Mouse (Mus musculus) neural tube, embryonic 15.5 days (tissue): ENCODE measurements around the gene Ifnb1. TPM values are rescaled to one million over a fixed set of nuclear protein-coding genes. Genes with fewer than 3 reads are reported as not detected.

Source experiments
- ATAC-seq: fragments of 200-750 bp; cut with Nextera tagmentation; 2 replicates; pipeline ENCODE4 v1.8.0; 2017; ENCODE audit warnings: mild to moderate bottlenecking, moderate TSS enrichment, moderate library complexity; ENCODE audit not compliant: low FRiP score
- H3K27ac ChIP-seq: fragments of 300-500 bp; sonication (generic); replicated peaks from 2 replicates; pipeline ENCODE4 v1.5.1; 2015; ENCODE audit warnings: mild to moderate bottlenecking, inconsistent platforms
- H3K27me3 ChIP-seq: fragments of 300-500 bp; sonication (generic); replicated peaks from 2 replicates; pipeline ENCODE4 v1.6.1; 2015; ENCODE audit warnings: inconsistent platforms
- H3K36me3 ChIP-seq: fragments of 300-500 bp; sonication (generic); 2 replicates; pipeline ENCODE4 v1.6.1; 2015; ENCODE audit warnings: inconsistent platforms
- H3K4me1 ChIP-seq: fragments of 300-500 bp; sonication (generic); 2 replicates; pipeline ENCODE4 v1.6.1; 2015; ENCODE audit warnings: inconsistent platforms
- H3K4me2 ChIP-seq: fragments of 300-500 bp; sonication (generic); 2 replicates; pipeline ENCODE4 v1.6.1; 2015; ENCODE audit warnings: inconsistent platforms, mild to moderate bottlenecking, moderate library complexity
- H3K4me3 ChIP-seq: fragments of 300-500 bp; sonication (generic); replicated peaks from 2 replicates; pipeline ENCODE4 v1.5.1; 2015; ENCODE audit warnings: mild to moderate bottlenecking, inconsistent platforms
- H3K9ac ChIP-seq: fragments of 300-500 bp; sonication (generic); replicated peaks from 2 replicates; pipeline ENCODE4 v1.6.1; 2015; ENCODE audit warnings: mild to moderate bottlenecking, inconsistent platforms
- H3K9me3 ChIP-seq: fragments of 300-500 bp; sonication (generic); replicated peaks from 2 replicates; pipeline ENCODE4 v1.6.1; 2016; ENCODE audit warnings: inconsistent platforms
- WGBS: fragments of 180-500 bp; shearing (Covaris S2); methylation state at CpG from one replicate; pipeline ENCODE4 v1.1.7; 2015; ENCODE audit warnings: mixed read lengths; 5-methylcytosine and 5-hydroxymethylcytosine counted together
- polyA plus RNA-seq: library from polyadenylated mRNA; unstranded; fragments of >200 nt; fragmentation: Nextera tagmentation; extraction: Ambion mirVana; gene quantifications from 2 replicates; pipeline ENCODE4 v1.2.1, GENCODE M21; 2015

Gene Ifnb1
- polyA plus RNA-seq, 1 experiment from 2014 or later: not detected

GRCm38 (mm10) chr4:88496321-88497018, 26.1 kb downstream of the Ifnb1 start:
- Histone ChIP-seq H3K4me3 (no peak overlapping the region), H3K4me2 (no peak overlapping the region), H3K27me3 (no peaks in the 10 kb centered on the region), H3K9me3 (no peaks in the 10 kb centered on the region), H3K4me1 (no peaks in the 10 kb centered on the region), H3K36me3 (no peaks in the 10 kb centered on the region), H3K9ac (no peak overlapping the region), H3K27ac (no peak overlapping the region)
- WGBS: 75% methylated on average over 6 of the region's 6 CpGs
- ATAC-seq: no peak

DNA sequence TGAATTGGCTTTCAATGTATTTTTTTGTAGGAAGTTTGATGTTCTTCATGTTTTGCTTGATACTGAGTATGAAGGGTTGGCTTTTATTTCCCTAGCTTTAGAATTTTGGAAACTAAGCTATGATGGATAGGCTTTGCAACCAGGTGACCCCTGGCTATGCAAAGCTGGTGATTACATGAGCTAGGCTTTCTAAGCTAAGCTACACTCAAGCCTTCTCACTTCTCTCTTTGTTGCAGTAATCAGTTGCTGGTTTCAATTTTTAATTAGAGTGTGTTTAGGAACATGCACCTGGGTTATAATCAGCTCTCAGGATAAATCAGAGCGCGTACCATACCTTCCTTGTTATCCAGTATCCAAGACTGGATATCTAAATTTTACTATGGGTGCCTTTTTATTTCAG, 33.0 kb downstream of the Ifnb1 start:
- no peak overlapping the region for H3K4me2 ChIP-seq
- H3K4me3 ChIP-seq: no peak overlapping the region
- H3K36me3 ChIP-seq: no peaks in the 10 kb centered on the region
- H3K4me1 ChIP-seq: no peaks in the 10 kb centered on the region
- H3K9ac ChIP-seq: no peak overlapping the region
- H3K9me3 ChIP-seq: no peaks in the 10 kb centered on the region
- ATAC-seq: no peak
- no peak overlapping the region for H3K27ac ChIP-seq
- no peaks in the 10 kb centered on the region for H3K27me3 ChIP-seq
- 94% methylated on average over 2 of the region's 2 CpGs for WGBS

- no peak overlapping the region for H3K9ac ChIP-seq
- H3K4me1 ChIP-seq: no peaks in the 10 kb centered on the region
- no peak for ATAC-seq
- H3K27ac ChIP-seq: no peak overlapping the region
- no peak overlapping the region for H3K4me3 ChIP-seq
- no peak overlapping the region for H3K4me2 ChIP-seq
- H3K27me3 ChIP-seq: no peaks in the 10 kb centered on the region
- H3K36me3 ChIP-seq: no peaks in the 10 kb centered on the region
- 91% methylated on average over 3 of the region's 3 CpGs for WGBS
- H3K9me3 ChIP-seq: no peaks in the 10 kb centered on the region
Observed at GRCm38 (mm10) chr4:88488107-88488506, 34.5 kb downstream of the Ifnb1 start.

- Histone ChIP-seq H3K4me3 (no peak overlapping the region), H3K4me1 (no peaks in the 10 kb centered on the region), H3K9me3 (no peaks in the 10 kb centered on the region), H3K4me2 (no peak overlapping the region), H3K36me3 (no peaks in the 10 kb centered on the region), H3K27ac (no peak overlapping the region), H3K9ac (no peak overlapping the region), H3K27me3 (no peaks in the 10 kb centered on the region)
- 82% methylated on average over 6 of the region's 6 CpGs for WGBS
- ATAC-seq: no peak
Observed at GRCm38 (mm10) chr4:88480130-88480529, 42.4 kb downstream of the Ifnb1 start.

GRCm38 (mm10) chr4:88478809-88479186, 43.8 kb downstream of the Ifnb1 start:
- 82% methylated on average over 9 of the region's 9 CpGs for WGBS
- Histone ChIP-seq H3K36me3 (no peaks in the 10 kb centered on the region), H3K27ac (no peak overlapping the region), H3K9me3 (no peaks in the 10 kb centered on the region), H3K27me3 (no peaks in the 10 kb centered on the region), H3K4me3 (no peak overlapping the region), H3K4me2 (no peak overlapping the region), H3K9ac (no peak overlapping the region), H3K4me1 (no peaks in the 10 kb centered on the region)
- ATAC-seq: no peak

DNA sequence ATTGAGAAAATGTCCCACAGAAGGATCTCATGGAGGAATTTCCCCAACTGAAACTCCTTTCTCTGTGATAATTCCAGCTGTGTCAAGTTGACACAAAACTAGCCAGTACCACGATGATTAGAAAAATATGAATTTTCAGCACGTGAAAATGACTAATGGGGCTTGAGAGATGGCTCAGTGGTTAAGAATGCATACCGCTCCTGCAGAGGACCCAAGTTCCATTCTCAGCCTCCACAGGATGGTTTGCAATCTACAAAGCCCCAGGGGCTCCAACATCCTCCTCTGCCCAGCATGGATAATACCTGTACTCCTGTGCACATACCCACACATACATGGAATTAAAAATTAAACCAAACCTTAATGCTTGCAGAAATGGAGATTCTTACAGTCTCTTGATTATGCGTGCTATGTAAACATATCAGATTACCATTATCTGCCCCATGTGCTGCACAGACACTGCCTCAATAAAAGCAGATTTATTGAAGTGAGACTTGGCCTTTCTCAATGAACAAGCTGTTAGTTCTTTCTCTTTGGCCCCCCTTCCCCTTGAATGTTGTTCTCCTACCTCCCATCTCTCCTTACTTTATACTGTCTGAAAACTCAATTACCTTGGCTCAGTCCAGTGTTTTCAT, 44.3 kb downstream of the Ifnb1 start:
- H3K4me1 ChIP-seq: no peaks in the 10 kb centered on the region
- WGBS: 82% methylated on average over 4 of the region's 4 CpGs
- no peaks in the 10 kb centered on the region for H3K27me3 ChIP-seq
- no peak overlapping the region for H3K4me3 ChIP-seq
- no peaks in the 10 kb centered on the region for H3K36me3 ChIP-seq
- H3K9ac ChIP-seq: no peak overlapping the region
- ATAC-seq: no peak
- H3K27ac ChIP-seq: no peak overlapping the region
- H3K4me2 ChIP-seq: no peak overlapping the region
- no peaks in the 10 kb centered on the region for H3K9me3 ChIP-seq

DNA sequence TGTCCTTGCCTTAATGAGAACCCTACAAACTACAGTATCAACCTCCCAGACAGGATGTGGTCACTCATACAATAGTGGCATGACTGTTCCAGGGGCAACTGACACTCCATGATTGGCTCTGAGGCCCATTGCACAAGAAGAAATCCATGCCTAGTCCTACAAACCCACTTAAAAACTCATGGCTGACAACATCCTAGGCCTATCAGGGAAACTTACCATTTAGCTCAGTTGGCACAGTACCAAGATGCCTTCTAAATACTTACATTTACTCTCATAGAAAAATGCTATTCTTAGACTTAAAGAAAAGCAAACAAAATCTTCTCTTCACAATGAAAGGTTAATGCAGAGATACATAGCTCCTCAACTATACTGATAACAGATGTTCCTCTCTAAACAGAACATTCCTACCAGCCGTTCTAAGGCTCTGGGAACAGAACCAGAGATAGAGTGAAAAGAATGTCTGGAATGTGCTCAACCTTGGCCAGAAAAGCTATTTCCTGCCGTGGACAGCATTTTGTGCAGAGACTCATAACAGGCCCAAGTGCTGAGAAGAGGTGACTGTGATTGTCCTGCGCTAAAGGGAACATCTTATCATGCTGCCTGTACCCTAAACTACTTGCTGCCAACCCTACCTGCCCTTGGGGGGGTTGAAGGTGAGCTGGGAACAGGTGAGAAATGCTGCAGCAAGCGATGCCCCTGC, 45.9 kb downstream of the Ifnb1 start:
- no peak for ATAC-seq
- Histone ChIP-seq H3K4me1 (no peaks in the 10 kb centered on the region), H3K27me3 (no peaks in the 10 kb centered on the region), H3K27ac (no peak overlapping the region), H3K9me3 (no peaks in the 10 kb centered on the region), H3K36me3 (no peaks in the 10 kb centered on the region), H3K4me2 (no peak overlapping the region), H3K9ac (no peak overlapping the region), H3K4me3 (no peak overlapping the region)
- WGBS: 70% methylated on average over 4 of the region's 4 CpGs

- no peak overlapping the region for H3K9ac ChIP-seq
- no peaks in the 10 kb centered on the region for H3K9me3 ChIP-seq
- no peak overlapping the region for H3K27ac ChIP-seq
- no peaks in the 10 kb centered on the region for H3K4me1 ChIP-seq
- no peak overlapping the region for H3K4me2 ChIP-seq
- no peaks in the 10 kb centered on the region for H3K27me3 ChIP-seq
- no peak overlapping the region for H3K4me3 ChIP-seq
- no peaks in the 10 kb centered on the region for H3K36me3 ChIP-seq
- ATAC-seq: no peak
- 95% methylated on average over 3 of the region's 3 CpGs for WGBS
Observed at GRCm38 (mm10) chr4:88476084-88476483, 46.5 kb downstream of the Ifnb1 start.

Other genes with a start within 250 kb of the Ifnb1 start
- 4.3 and 5.5 TPM in 2 replicates for gene Hacd4, start 83.8 kb downstream of the Ifnb1 start, polyA plus RNA-seq
- gene Ifna15, start 35.5 kb upstream of the Ifnb1 start, polyA plus RNA-seq: not detected in 2 replicates
- gene Ifna14, start 49.0 kb upstream of the Ifnb1 start, polyA plus RNA-seq: not detected in 2 replicates
- gene Ifna9, start 69.6 kb upstream of the Ifnb1 start, polyA plus RNA-seq: not detected in 2 replicates
- not detected in 2 replicates for gene Ifna12, start 80.6 kb upstream of the Ifnb1 start, polyA plus RNA-seq
- gene C87499, start 111.6 kb upstream of the Ifnb1 start, polyA plus RNA-seq: not detected in 2 replicates
- gene Ifna13, start 121.7 kb upstream of the Ifnb1 start, polyA plus RNA-seq: not detected in 2 replicates
- not detected in 2 replicates for gene Ifna16, start 154.2 kb upstream of the Ifnb1 start, polyA plus RNA-seq
- gene Ifna2, start 161.1 kb upstream of the Ifnb1 start, polyA plus RNA-seq: not detected in 2 replicates
- not detected in 2 replicates for gene Ifnab, start 168.6 kb upstream of the Ifnb1 start, polyA plus RNA-seq
- gene Gm26566, start 199.0 kb upstream of the Ifnb1 start, polyA plus RNA-seq: 1.0 and 1.4 TPM in 2 replicates
- gene Klhl9, start 199.7 kb upstream of the Ifnb1 start, polyA plus RNA-seq: 95.7 and 97.8 TPM in 2 replicates
- gene Gm13271, start 232.1 kb upstream of the Ifnb1 start, polyA plus RNA-seq: not detected in 2 replicates
- 0.18 TPM in 1 of 2 replicates, not detected in the other for gene Gm13283, start 237.3 kb upstream of the Ifnb1 start, polyA plus RNA-seq